Mouse (Mus musculus) kidney, embryonic 15.5 days (tissue): ENCODE measurements at regions not wholly inside any gene's neighbourhood (a gene's known extent, or its start where the extent isn't known, plus 50 kb on each side); places are given as distances from the start of the nearest gene placed in this dataset.

Source experiments
- ATAC-seq: fragments of 200-750 bp; cut with Nextera tagmentation; replicated peaks from 2 replicates; pipeline ENCODE4 v1.8.0; 2017; ENCODE audit warnings: moderate TSS enrichment; ENCODE audit not compliant: low FRiP score
- H3K27ac ChIP-seq: fragments of 300-500 bp; sonication (generic); 2 replicates; pipeline ENCODE4 v1.5.1; 2015; ENCODE audit warnings: mild to moderate bottlenecking, inconsistent platforms
- H3K27me3 ChIP-seq: fragments of 300-500 bp; sonication (generic); 2 replicates; pipeline ENCODE4 v1.6.1; 2015; ENCODE audit warnings: inconsistent platforms
- H3K36me3 ChIP-seq: fragments of 300-500 bp; sonication (generic); 2 replicates; pipeline ENCODE4 v1.6.1; 2015; ENCODE audit warnings: inconsistent platforms
- H3K4me1 ChIP-seq: fragments of 300-500 bp; sonication (generic); 2 replicates; pipeline ENCODE4 v1.6.1; 2015; ENCODE audit warnings: inconsistent platforms
- H3K4me2 ChIP-seq: fragments of 300-500 bp; sonication (generic); 2 replicates; pipeline ENCODE4 v1.6.1; 2015; ENCODE audit warnings: moderate library complexity, mild to moderate bottlenecking, inconsistent platforms
- H3K4me3 ChIP-seq: fragments of 300-500 bp; sonication (generic); replicated peaks from 2 replicates; pipeline ENCODE4 v1.5.1; 2015; ENCODE audit warnings: mild to moderate bottlenecking, inconsistent platforms
- H3K9ac ChIP-seq: fragments of 300-500 bp; sonication (generic); 2 replicates; pipeline ENCODE4 v1.6.1; 2015; ENCODE audit warnings: mild to moderate bottlenecking, inconsistent platforms
- H3K9me3 ChIP-seq: fragments of 300-500 bp; sonication (generic); replicated peaks from 2 replicates; pipeline ENCODE4 v1.6.1; 2016; ENCODE audit warnings: inconsistent platforms
- WGBS: fragments of 180-500 bp; shearing (Covaris S2); methylation state at CpG from one replicate; pipeline ENCODE4 v1.1.7; 2015; ENCODE audit warnings: mixed read lengths; 5-methylcytosine and 5-hydroxymethylcytosine counted together

DNA sequence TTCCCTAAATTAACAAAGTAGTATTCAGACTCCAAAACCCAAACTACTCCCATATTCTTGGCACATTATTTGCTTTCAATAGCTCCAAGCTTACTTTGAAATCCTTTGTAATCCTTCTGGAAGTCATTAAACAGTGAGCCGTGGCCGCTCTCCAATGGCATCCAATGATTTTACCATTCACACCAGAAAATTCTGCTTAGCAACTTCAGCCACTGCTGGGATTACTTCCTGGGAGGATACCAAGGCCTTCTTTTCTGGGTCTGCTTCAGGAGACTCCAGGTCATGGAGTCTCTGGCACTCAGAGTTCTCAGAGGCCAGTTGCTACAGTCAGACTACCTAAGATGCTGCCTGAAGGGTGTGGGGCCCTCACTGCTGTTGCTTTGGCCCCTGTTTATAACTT is 147.7 kb upstream of the Akirin2 start:
- WGBS: 82% methylated on average over 2 of the region's 2 CpGs
- no peaks in the 10 kb centered on the region for H3K9me3 ChIP-seq
- ATAC-seq: no peak
- no peaks in the 10 kb centered on the region for H3K27me3 ChIP-seq
- no peak overlapping the region for H3K9ac ChIP-seq
- no peak overlapping the region for H3K4me2 ChIP-seq
- no peak overlapping the region for H3K27ac ChIP-seq
- no peaks in the 10 kb centered on the region for H3K4me1 ChIP-seq
- H3K4me3 ChIP-seq: no peak overlapping the region
- no peaks in the 10 kb centered on the region for H3K36me3 ChIP-seq

DNA sequence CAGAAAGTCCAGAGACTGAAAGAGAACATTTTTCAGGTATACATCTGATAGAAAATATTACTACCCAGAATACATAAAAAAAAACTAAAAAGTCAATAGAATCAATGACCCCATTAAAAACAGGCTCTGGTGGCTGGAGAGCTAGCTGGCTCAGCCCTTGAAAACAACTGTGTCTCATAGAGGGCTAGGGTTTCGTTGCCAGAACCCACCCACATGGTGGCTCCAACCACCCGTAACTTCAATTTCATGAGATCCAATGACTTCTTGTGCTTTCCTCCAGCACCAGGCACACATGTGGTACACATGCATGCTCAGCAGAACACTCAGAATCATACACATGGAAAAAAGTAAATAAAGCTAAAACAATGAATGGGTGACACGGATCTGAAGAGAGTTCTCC is 143.6 kb upstream of the Akirin2 start:
- H3K27ac ChIP-seq: no peak overlapping the region
- H3K9ac ChIP-seq: no peak overlapping the region
- H3K4me1 ChIP-seq: no peaks in the 10 kb centered on the region
- H3K4me3 ChIP-seq: no peak overlapping the region
- H3K36me3 ChIP-seq: no peaks in the 10 kb centered on the region
- WGBS: 40% methylated on average over 3 of the region's 3 CpGs
- no peak for ATAC-seq
- H3K4me2 ChIP-seq: no peak overlapping the region
- no peaks in the 10 kb centered on the region for H3K27me3 ChIP-seq
- H3K9me3 ChIP-seq: no peaks in the 10 kb centered on the region

DNA sequence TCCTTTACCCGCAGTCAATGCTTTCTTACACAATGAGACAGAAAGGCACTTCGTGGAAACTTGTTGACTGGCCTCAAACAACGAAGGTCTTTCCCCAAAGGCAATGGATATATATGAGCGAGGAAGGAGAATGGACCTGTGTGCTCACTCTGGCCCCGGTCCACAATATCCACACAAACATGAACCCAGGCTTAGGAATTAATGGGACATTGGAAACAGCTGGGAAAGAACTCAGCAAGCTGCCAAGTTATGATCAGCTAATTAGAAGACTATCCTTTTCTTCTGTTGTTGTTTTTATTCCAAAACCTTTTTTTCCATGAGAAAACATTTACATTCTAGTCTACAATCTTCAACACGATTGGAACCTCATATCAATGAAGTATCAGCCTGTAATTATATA is 129.8 kb upstream of the Akirin2 start:
- WGBS: 72% methylated on average over 6 of the region's 6 CpGs
- no peaks in the 10 kb centered on the region for H3K4me1 ChIP-seq
- H3K4me2 ChIP-seq: no peak overlapping the region
- no peaks in the 10 kb centered on the region for H3K36me3 ChIP-seq
- no peaks in the 10 kb centered on the region for H3K27me3 ChIP-seq
- ATAC-seq: no peak
- H3K27ac ChIP-seq: no peak overlapping the region
- H3K9ac ChIP-seq: no peak overlapping the region
- H3K4me3 ChIP-seq: no peak overlapping the region
- no peaks in the 10 kb centered on the region for H3K9me3 ChIP-seq

DNA sequence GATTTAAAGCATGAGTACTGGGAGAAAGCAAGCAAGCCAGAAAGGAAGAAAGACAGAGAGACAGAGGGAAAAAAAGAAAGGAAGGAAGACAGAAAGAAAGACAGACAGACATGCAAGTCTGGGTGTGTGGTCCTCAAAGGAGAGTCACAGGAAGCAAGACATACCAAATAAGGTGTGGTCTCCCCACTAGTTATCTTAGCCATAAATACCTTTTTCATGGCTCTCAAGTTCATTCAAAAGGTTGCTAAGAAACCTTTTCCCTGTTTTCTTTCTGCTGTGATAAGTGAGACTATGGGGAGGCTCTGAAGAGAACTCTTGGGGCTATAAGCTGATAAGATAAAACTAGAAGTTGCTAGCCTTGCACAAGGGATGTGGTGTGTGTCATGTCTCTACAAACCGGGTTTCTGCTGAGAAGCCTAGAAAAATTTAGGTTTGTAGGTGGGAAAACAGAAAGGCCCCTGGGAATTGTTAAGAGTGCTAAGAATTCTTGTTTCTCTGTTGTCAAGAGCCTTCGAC is 126.5 kb upstream of the Akirin2 start:
- H3K9ac ChIP-seq: no peak overlapping the region
- ATAC-seq: no peak
- no peaks in the 10 kb centered on the region for H3K36me3 ChIP-seq
- no peaks in the 10 kb centered on the region for H3K4me1 ChIP-seq
- H3K27me3 ChIP-seq: no peaks in the 10 kb centered on the region
- no peaks in the 10 kb centered on the region for H3K9me3 ChIP-seq
- H3K4me3 ChIP-seq: no peak overlapping the region
- no peak overlapping the region for H3K4me2 ChIP-seq
- H3K27ac ChIP-seq: no peak overlapping the region
- WGBS: 63% methylated on average over 2 of the region's 2 CpGs

DNA sequence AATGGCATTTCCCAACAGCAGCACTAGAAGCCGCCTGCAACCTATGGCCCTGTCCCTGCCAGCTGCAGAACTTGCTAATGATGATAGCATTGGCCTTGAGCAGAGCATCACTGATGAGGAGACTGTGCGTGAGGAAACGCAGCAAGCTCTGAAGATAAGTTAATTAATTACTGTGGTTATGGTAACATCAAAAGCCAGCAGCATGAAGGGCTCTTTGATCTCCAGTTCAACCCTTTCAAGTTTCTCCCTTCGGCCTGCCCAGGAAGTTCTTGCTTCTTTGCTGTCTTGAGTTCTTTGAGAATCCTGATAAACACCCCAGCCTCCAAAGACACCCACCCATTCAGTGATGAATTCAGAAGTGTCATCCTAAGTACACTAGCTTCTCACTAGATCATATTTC is 121.7 kb upstream of the Akirin2 start:
- H3K4me2 ChIP-seq: no peak overlapping the region
- H3K9ac ChIP-seq: no peak overlapping the region
- H3K4me3 ChIP-seq: no peak overlapping the region
- H3K36me3 ChIP-seq: no peaks in the 10 kb centered on the region
- no peaks in the 10 kb centered on the region for H3K27me3 ChIP-seq
- no peak overlapping the region for H3K27ac ChIP-seq
- ATAC-seq: no peak
- 40% methylated on average over 4 of the region's 4 CpGs for WGBS
- no peaks in the 10 kb centered on the region for H3K4me1 ChIP-seq
- no peaks in the 10 kb centered on the region for H3K9me3 ChIP-seq

DNA sequence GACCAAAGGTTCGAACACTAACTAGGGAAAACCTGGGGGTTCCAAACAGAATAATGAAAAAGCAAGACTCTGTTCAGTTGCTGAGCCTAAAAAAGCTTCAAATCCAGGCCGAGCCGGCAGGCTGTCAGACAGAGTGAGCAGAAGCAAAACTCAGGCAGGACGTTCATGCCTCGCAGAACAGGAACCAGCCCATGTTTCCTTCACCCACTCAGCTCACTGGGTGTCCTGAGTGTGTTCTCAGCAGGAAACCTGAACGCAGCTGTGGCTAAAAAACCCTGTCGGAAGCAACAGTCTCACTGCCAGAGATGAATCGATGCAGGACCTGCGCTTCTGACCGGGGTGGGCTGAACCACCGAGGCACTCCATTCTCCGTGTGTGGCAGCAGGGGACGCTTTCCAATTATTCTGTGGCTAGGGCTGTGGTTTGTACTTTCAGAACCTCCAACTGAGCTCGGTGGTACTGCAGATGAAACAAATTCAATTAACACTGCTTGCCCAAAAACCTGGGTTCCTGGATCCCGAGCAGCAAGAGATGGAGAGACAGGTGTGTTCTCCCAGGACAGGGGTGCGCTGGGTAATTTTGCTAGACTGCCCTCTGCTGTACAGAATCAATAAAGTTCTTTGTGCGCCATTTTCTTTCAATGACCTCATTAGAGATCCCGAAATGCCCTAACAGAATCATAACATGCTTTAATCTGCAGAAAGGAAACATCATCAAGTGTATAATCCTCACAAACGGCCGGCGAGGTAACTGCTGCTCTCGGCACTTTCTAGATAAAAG is 121.1 kb upstream of the Akirin2 start:
- WGBS: 80% methylated on average over 22 of the region's 22 CpGs
- Histone ChIP-seq H3K27ac (no peak overlapping the region), H3K4me1 (no peaks in the 10 kb centered on the region), H3K27me3 (no peaks in the 10 kb centered on the region), H3K9ac (no peak overlapping the region), H3K4me2 (no peak overlapping the region), H3K36me3 (no peaks in the 10 kb centered on the region), H3K4me3 (no peak overlapping the region), H3K9me3 (no peaks in the 10 kb centered on the region)
- no peak for ATAC-seq

DNA sequence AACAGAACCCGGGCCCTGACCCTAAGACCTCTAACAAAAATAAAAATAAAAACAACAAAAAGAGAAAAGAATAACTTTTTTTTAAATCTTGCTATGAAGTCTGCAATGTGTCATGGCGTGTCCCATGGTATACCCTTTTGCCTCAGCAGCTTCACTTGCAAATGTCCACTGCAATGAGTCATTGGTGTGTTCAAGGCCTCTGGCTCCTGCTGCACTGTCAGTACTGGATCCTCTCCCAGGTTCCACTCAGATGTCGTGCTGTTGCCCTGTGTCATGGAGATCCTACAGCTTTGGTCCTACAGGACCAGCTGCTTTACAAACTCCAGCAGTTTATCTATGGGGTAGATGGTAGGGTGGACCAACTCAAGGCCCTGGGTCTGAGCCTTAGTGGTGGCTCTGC is 113.4 kb upstream of the Akirin2 start:
- Histone ChIP-seq H3K36me3 (no peaks in the 10 kb centered on the region), H3K27me3 (no peaks in the 10 kb centered on the region), H3K27ac (no peak overlapping the region), H3K4me3 (no peak overlapping the region), H3K4me1 (0 out of 2 replicates have a peak, but pooled peaks cover 4% of the 10 kb centered on the region), H3K4me2 (no peak overlapping the region), H3K9me3 (no peaks in the 10 kb centered on the region), H3K9ac (no peak overlapping the region)
- 76% methylated on average over 3 of the region's 3 CpGs for WGBS
- no peak for ATAC-seq

DNA sequence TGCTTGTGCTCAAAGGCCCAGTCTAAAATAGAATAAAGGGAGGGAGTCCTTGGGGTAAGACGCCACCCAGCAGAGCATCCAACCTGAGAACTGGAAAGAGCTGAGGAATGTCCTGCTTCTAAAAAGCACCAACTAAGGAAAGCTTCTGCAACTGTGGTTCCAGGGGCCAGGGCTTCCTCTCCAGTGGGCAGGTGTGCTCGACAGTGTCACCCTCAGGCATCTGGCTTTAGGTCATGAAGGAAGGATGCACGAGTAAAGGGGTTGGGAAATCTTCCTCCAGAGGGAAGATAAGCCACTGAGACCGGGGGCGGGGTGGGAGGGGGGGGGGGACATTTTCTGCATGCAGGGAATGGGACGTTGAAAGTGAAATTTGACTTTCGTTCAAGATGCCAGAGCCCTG is 101.2 kb upstream of the Akirin2 start:
- no peaks in the 10 kb centered on the region for H3K27me3 ChIP-seq
- H3K4me1 ChIP-seq: no peaks in the 10 kb centered on the region
- no peak for ATAC-seq
- no peak overlapping the region for H3K9ac ChIP-seq
- no peaks in the 10 kb centered on the region for H3K9me3 ChIP-seq
- H3K27ac ChIP-seq: no peak overlapping the region
- no peaks in the 10 kb centered on the region for H3K36me3 ChIP-seq
- WGBS: 77% methylated on average over 7 of the region's 7 CpGs
- no peak overlapping the region for H3K4me3 ChIP-seq
- H3K4me2 ChIP-seq: no peak overlapping the region

DNA sequence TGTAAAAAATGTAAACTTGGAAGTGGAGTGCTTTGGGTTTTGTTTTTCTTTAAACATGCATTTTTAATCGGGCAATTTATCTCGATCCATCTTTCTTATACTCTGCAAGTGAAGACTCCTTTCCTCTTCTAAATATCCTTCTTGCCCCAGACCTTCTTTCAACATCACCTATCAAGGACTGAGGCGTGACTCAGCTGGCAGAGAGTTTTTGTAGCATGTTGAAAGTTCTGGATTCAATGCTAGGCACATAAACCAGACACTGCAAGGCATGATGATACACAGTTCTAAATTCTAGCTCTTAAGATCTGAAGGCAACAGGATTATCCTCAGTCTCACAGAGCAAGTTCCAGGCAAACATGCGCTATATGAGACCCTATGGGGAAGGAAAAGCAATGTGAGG is 88.1 kb upstream of the Akirin2 start:
- Histone ChIP-seq H3K36me3 (no peaks in the 10 kb centered on the region), H3K4me1 (no peaks in the 10 kb centered on the region)
- no peak for ATAC-seq

DNA sequence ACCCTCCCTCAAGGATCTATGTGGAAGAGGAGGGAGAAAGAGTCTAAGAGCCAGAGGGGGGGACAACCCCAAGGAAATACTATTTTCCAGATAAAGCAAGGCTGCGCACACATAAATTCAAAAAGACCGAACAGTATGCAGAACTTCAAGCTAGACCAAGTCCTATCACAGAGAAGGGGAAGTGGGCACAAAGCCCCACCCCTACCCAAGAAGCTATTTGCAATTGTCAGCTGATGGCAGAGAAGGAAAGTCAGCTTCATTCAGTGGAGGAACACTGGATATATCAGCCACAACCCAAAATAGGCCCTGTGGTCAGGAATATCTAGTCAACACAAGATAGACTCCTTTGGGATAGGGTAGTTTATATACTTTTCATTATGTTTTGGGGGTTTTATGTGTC is 84.9 kb upstream of the Akirin2 start:
- Histone ChIP-seq H3K27ac (no peak overlapping the region), H3K27me3 (no peaks in the 10 kb centered on the region), H3K36me3 (no peaks in the 10 kb centered on the region), H3K4me2 (no peak overlapping the region), H3K9me3 (no peaks in the 10 kb centered on the region), H3K4me3 (no peak overlapping the region), H3K9ac (no peak overlapping the region), H3K4me1 (no peaks in the 10 kb centered on the region)
- no peak for ATAC-seq
- 95% methylated on average over 2 of the region's 2 CpGs for WGBS

More for the DNA sequence above, 88.1 kb upstream of the Akirin2 start:
- Histone ChIP-seq H3K4me3 (no peak overlapping the region), H3K4me2 (no peak overlapping the region), H3K9me3 (no peaks in the 10 kb centered on the region), H3K27me3 (no peaks in the 10 kb centered on the region), H3K27ac (no peak overlapping the region), H3K9ac (no peak overlapping the region)
- WGBS: 93% methylated on average over 4 of the region's 4 CpGs

DNA sequence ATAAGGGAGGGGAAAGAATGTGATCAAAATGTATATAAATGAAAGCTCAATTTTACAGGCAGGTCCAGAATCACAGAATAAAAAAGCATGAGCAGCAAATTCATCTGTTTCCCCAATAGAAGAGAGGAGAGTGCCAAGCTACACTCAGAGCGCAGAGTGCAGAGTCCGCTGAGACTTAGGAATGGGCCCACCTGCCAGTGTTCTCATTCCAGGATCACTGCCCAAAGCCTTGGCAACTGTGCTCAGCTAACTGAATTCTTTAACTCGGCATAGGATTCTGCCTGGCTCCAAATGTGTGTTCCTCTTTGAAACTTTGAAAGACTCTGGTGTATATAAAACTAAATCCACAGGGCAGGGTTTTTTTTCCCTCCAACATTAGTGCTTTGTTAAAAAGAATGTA is 84.4 kb upstream of the Akirin2 start:
- Histone ChIP-seq H3K4me3 (no peak overlapping the region), H3K4me1 (no peaks in the 10 kb centered on the region), H3K9ac (no peak overlapping the region), H3K27me3 (no peaks in the 10 kb centered on the region), H3K4me2 (no peak overlapping the region), H3K36me3 (no peaks in the 10 kb centered on the region), H3K9me3 (no peaks in the 10 kb centered on the region), H3K27ac (no peak overlapping the region)
- WGBS: 88% methylated on average over 3 of the region's 3 CpGs
- ATAC-seq: no peak

DNA sequence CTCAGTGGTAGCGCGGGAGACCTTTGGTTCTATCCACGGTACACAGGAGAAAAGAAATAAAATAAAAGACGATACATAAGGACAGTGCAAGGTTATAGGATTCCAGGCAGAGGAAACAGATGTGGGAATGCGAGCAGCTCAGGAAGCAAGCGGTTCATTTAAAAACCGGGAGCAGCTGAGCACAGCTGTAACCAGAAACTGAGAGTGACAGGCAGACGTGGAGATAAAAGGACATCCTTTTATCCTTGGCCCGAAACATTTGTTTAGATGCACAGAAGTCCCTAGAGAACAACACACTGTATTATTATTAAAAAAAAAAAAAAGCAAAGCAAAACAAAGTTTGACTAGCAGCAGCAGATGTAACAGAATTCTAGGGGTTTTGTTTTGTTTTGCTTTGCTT is 82.6 kb upstream of the Akirin2 start:
- H3K36me3 ChIP-seq: no peaks in the 10 kb centered on the region
- no peak for ATAC-seq
- 25% methylated on average over 9 of the region's 9 CpGs for WGBS

More for the DNA sequence above, 82.6 kb upstream of the Akirin2 start:
- H3K4me3 ChIP-seq: no peak overlapping the region
- H3K4me1 ChIP-seq: no peaks in the 10 kb centered on the region
- H3K9ac ChIP-seq: no peak overlapping the region
- no peak overlapping the region for H3K4me2 ChIP-seq
- no peaks in the 10 kb centered on the region for H3K27me3 ChIP-seq
- no peaks in the 10 kb centered on the region for H3K9me3 ChIP-seq
- no peak overlapping the region for H3K27ac ChIP-seq
